In genomic region chr11:120581490-120582267, GRCm38 (mm10) we compare ENCODE assay signal across 8 mouse cellular contexts. TPM values are rescaled to one million over a fixed set of nuclear protein-coding genes. Genes with fewer than 3 reads are reported as not detected.
DNase-seq lines count a peak whose midpoint lies in the region; ATAC-seq and TF ChIP-seq lines count a peak whose summit lies in the region.

Gene Arhgdia (minus strand): TSS chr11:120581624.

- H3K4me2 ChIP-seq in embryonic facial prominence, embryonic 14.5 days (ENCODE audit: low read depth, low read length): peak within 1 kb of the TSS; percentile 64
- peak within 1 kb of the TSS; percentile 98 for H3K4me2 ChIP-seq in limb, embryonic 13.5 days (replicated peaks)
- peak within 1 kb of the TSS; percentile 98 for H3K4me2 ChIP-seq in midbrain, embryonic 15.5 days

- peak; percentile 90 for DNase-seq in 3134 (ENCODE audit: extremely low read depth, insufficient read length, low spot score)
- peak; percentile 91 to 94 for DNase-seq in adrenal gland, postnatal 36 days
- peak; percentile 88 for DNase-seq in embryonic facial prominence, embryonic 14.5 days (ENCODE audit: low spot score)
- peak; percentile 89 for DNase-seq in heart, adult 8-10 months (ENCODE audit: low spot score)
- peak; percentile 86 for DNase-seq in kidney, adult 9 months
- peak; percentile 76 to 85 for DNase-seq in spleen, adult 2 months (ENCODE audit: low read depth in 1 of 2, low spot score in 2 of 2)

- WGBS in embryonic facial prominence, embryonic 14.5 days: 9% methylated on average over 56 of the region's 75 CpGs
- 5% methylated on average over 57 of the region's 75 CpGs for WGBS in limb, embryonic 13.5 days
- 5% methylated on average over 65 of the region's 75 CpGs for WGBS in midbrain, embryonic 15.5 days
- WGBS in spleen, adult 2 months: 2% methylated on average over 74 of the region's 75 CpGs

- peaks cover 66% of the 10 kb centered on the region for H3K36me3 ChIP-seq in embryonic facial prominence, embryonic 14.5 days (ENCODE audit: control insufficient read depth, insufficient read depth, low read length)
- peaks cover 63% of the 10 kb centered on the region for H3K36me3 ChIP-seq in limb, embryonic 13.5 days
- H3K36me3 ChIP-seq in midbrain, embryonic 15.5 days (replicated peaks): peaks cover 36% of the 10 kb centered on the region
- peaks cover 20% of the 10 kb centered on the region for H3K36me3 ChIP-seq in spleen, adult 2 months (ENCODE audit: control insufficient read depth, insufficient read depth, low read length)

- peak within 1 kb of the TSS; percentile 96 for H3K27ac ChIP-seq in embryonic facial prominence, embryonic 14.5 days (replicated peaks; ENCODE audit: low read depth, low read length)
- peak within 1 kb of the TSS; percentile 92 for H3K27ac ChIP-seq in limb, embryonic 13.5 days
- peak within 1 kb of the TSS; percentile 95 for H3K27ac ChIP-seq in midbrain, embryonic 15.5 days
- H3K27ac ChIP-seq in spleen, adult 2 months (ENCODE audit: insufficient read depth, low read length): peak within 1 kb of the TSS; percentile 94

- H3K27me3 ChIP-seq in embryonic facial prominence, embryonic 14.5 days (replicated peaks; ENCODE audit: control insufficient read depth, insufficient read depth, low read length): no peaks in the 10 kb centered on the region
- no peaks in the 10 kb centered on the region for H3K27me3 ChIP-seq in limb, embryonic 13.5 days
- no peaks in the 10 kb centered on the region for H3K27me3 ChIP-seq in midbrain, embryonic 15.5 days (replicated peaks)
- no peaks in the 10 kb centered on the region for H3K27me3 ChIP-seq in spleen, adult 2 months (ENCODE audit: control insufficient read depth, insufficient read depth, low read length)

- peak; percentile 58 for ATAC-seq in embryonic facial prominence, embryonic 14.5 days (ENCODE audit: low read depth)
- peak; percentile 55 for ATAC-seq in limb, embryonic 13.5 days (ENCODE audit: low FRiP score, low read depth)
- peak; percentile 73 for ATAC-seq in midbrain, embryonic 15.5 days (replicated peaks)

- TF ChIP-seq POLR2A in spleen, adult 2 months (IDR thresholded peaks at IDR 0.05; ENCODE audit: low read depth, low read length): peak; percentile 95

- peak; percentile 26; the same call in 1 of the 2 replicates for TF ChIP-seq CTCF in spleen, adult 2 months (IDR thresholded peaks at IDR 0.05; ENCODE audit: extremely low read depth, insufficient read depth, insufficient read length, insufficient replicate concordance)

- H3K4me3 ChIP-seq in embryonic facial prominence, embryonic 14.5 days (ENCODE audit: low read depth, low read length): peak within 1 kb of the TSS; percentile 88
- H3K4me3 ChIP-seq in limb, embryonic 13.5 days: peak within 1 kb of the TSS; percentile 69
- peak within 1 kb of the TSS; percentile 90 for H3K4me3 ChIP-seq in midbrain, embryonic 15.5 days
- peak within 1 kb of the TSS; percentile 91 for H3K4me3 ChIP-seq in spleen, adult 2 months (ENCODE audit: extremely low read depth, insufficient read depth, insufficient read length)

- H3K9me3 ChIP-seq in embryonic facial prominence, embryonic 14.5 days (ENCODE audit: control insufficient read depth, low read length): peaks cover 4% of the 10 kb centered on the region; the same call in 1 of the 2 replicates
- H3K9me3 ChIP-seq in limb, embryonic 13.5 days: peaks cover 6% of the 10 kb centered on the region; the same call in 1 of the 2 replicates
- no peaks in the 10 kb centered on the region for H3K9me3 ChIP-seq in midbrain, embryonic 15.5 days

- peaks cover 9% of the 10 kb centered on the region for H3K4me1 ChIP-seq in embryonic facial prominence, embryonic 14.5 days (ENCODE audit: control insufficient read depth, insufficient read depth, low read length)
- peaks cover 24% of the 10 kb centered on the region for H3K4me1 ChIP-seq in limb, embryonic 13.5 days
- H3K4me1 ChIP-seq in midbrain, embryonic 15.5 days: peaks cover 28% of the 10 kb centered on the region
- peaks cover 17% of the 10 kb centered on the region; the same call in 1 of the 2 replicates for H3K4me1 ChIP-seq in spleen, adult 2 months (ENCODE audit: control insufficient read depth, insufficient read depth, insufficient read length)

- peak within 1 kb of the TSS; percentile 94 for H3K9ac ChIP-seq in embryonic facial prominence, embryonic 14.5 days (ENCODE audit: low read depth, low read length)
- peak within 1 kb of the TSS; percentile 93 for H3K9ac ChIP-seq in limb, embryonic 13.5 days
- H3K9ac ChIP-seq in midbrain, embryonic 15.5 days: peak within 1 kb of the TSS; percentile 92

RNA-seq across cellular contexts. Expression of gene Arhgdia, which starts in this region (rescaled TPM):
- 100 to 1,000 TPM; 348 to 361 TPM for total RNA-seq in adrenal gland, postnatal 36 days (2021)
- polyA plus RNA-seq in embryonic facial prominence, embryonic 14.5 days (2014; fragmentation: Nextera tagmentation; extraction: Ambion mirVana): 558 and 609 TPM in 2 replicates
- total RNA-seq in heart, adult 8-10 months (2022): 100 to 1,000 TPM; 130 to 152 (median 141) TPM
- polyA plus RNA-seq in limb, embryonic 13.5 days (2015; fragmentation: Nextera tagmentation; extraction: Ambion mirVana): 530 and 555 TPM in 2 replicates
- polyA plus RNA-seq in midbrain, embryonic 15.5 days (2015; fragmentation: Nextera tagmentation; extraction: Ambion mirVana): 458 and 487 TPM in 2 replicates
- polyA plus RNA-seq in spleen, adult 2 months (2012; rRNA removed): 620 and 856 TPM in 2 replicates

Comparison
In these comparisons a context has a peak if more than half of its experiments do, and no peak if none do; other contexts are left out.
1. Peak in every context shown above with its lines: DNase-seq, ATAC-seq, H3K4me3 ChIP-seq and H3K27ac ChIP-seq.